Mouse (Mus musculus): ENCODE data around the gene Tigd2. TPM values are rescaled to one million over a fixed set of nuclear protein-coding genes. Genes with fewer than 3 reads are reported as not detected.

Gene Tigd2
- polyA plus RNA-seq, 1 experiment from 2014 or later: 9.3 TPM

- Histone ChIP-seq H3K27ac (no peak overlapping the region), H3K4me3 (no peak overlapping the region), H3K4me1 (peaks cover 7% of the 10 kb centered on the region; the same call in 1 of the 2 replicates), H3K27me3 (ENCODE audit: poor library complexity, severe bottlenecking) (no peaks in the 10 kb centered on the region), H3K36me3 (replicated peaks) (no peaks in the 10 kb centered on the region), H3K9me3 (no peaks in the 10 kb centered on the region)
- DNase-seq (ENCODE audit: extremely low spot score, low spot score): no peak
- WGBS: 72% methylated on average over 2 of the region's 2 CpGs
These were observed 12.6 kb upstream of the Tigd2 start for GRCm38 (mm10) chr6:59195849-59196635.

- H3K9me3 ChIP-seq: no peaks in the 10 kb centered on the region
- no peaks in the 10 kb centered on the region for H3K36me3 ChIP-seq (replicated peaks)
- no peak for DNase-seq (ENCODE audit: extremely low spot score, low spot score)
- no peak overlapping the region for H3K27ac ChIP-seq
- H3K4me1 ChIP-seq: peaks cover 7% of the 10 kb centered on the region; the same call in 1 of the 2 replicates
- no peaks in the 10 kb centered on the region for H3K27me3 ChIP-seq (ENCODE audit: poor library complexity, severe bottlenecking)
- no peak overlapping the region for H3K4me3 ChIP-seq
These were observed 11.9 kb upstream of the Tigd2 start for GRCm38 (mm10) chr6:59196746-59197145.

GRCm38 (mm10) chr6:59198356-59198755 is 10.3 kb upstream of the Tigd2 start:
- Histone ChIP-seq H3K36me3 (replicated peaks) (no peaks in the 10 kb centered on the region), H3K9me3 (no peaks in the 10 kb centered on the region), H3K4me1 (peaks cover 7% of the 10 kb centered on the region; the same call in 1 of the 2 replicates), H3K4me3 (no peak overlapping the region), H3K27ac (no peak overlapping the region), H3K27me3 (ENCODE audit: poor library complexity, severe bottlenecking) (no peaks in the 10 kb centered on the region)
- WGBS: 79% methylated on average over 3 of the region's 3 CpGs
- no peak for DNase-seq (ENCODE audit: extremely low spot score, low spot score)

- no peak overlapping the region for H3K27ac ChIP-seq
- no peaks in the 10 kb centered on the region for H3K27me3 ChIP-seq (ENCODE audit: poor library complexity, severe bottlenecking)
- H3K4me1 ChIP-seq: peaks cover 7% of the 10 kb centered on the region; the same call in 1 of the 2 replicates
- H3K4me3 ChIP-seq: no peak overlapping the region
- 87% methylated on average over 2 of the region's 2 CpGs for WGBS
- DNase-seq (ENCODE audit: extremely low spot score, low spot score): no peak
- H3K9me3 ChIP-seq: no peaks in the 10 kb centered on the region
- no peaks in the 10 kb centered on the region for H3K36me3 ChIP-seq (replicated peaks)
These were observed 9.6 kb upstream of the Tigd2 start for GRCm38 (mm10) chr6:59199021-59199420.

- 94% methylated on average over 1 of the region's 1 CpGs for WGBS
- Histone ChIP-seq H3K27me3 (ENCODE audit: poor library complexity, severe bottlenecking) (no peaks in the 10 kb centered on the region), H3K4me3 (no peak overlapping the region), H3K36me3 (replicated peaks) (peaks cover 13% of the 10 kb centered on the region), H3K4me1 (peaks cover 7% of the 10 kb centered on the region), H3K27ac (no peak overlapping the region), H3K9me3 (0 out of 2 replicates have a peak, but pooled peaks cover 5% of the 10 kb centered on the region)
- no peak for DNase-seq (ENCODE audit: extremely low spot score, low spot score)
These were observed 1.1 kb upstream of the Tigd2 start for GRCm38 (mm10) chr6:59207561-59207960.

GRCm38 (mm10) chr6:59209299-59209707 is 633 bp downstream of the Tigd2 start:
- 0 out of 2 replicates have a peak, but pooled peaks cover 5% of the 10 kb centered on the region for H3K9me3 ChIP-seq
- WGBS: 55% methylated on average over 5 of the region's 5 CpGs
- H3K36me3 ChIP-seq (replicated peaks): peaks cover 15% of the 10 kb centered on the region
- H3K27ac ChIP-seq: peak overlapping the region; percentile 93
- H3K27me3 ChIP-seq (ENCODE audit: poor library complexity, severe bottlenecking): no peaks in the 10 kb centered on the region
- DNase-seq (ENCODE audit: extremely low spot score, low spot score): no peak
- H3K4me3 ChIP-seq: peak overlapping the region; percentile 81
- peaks cover 7% of the 10 kb centered on the region for H3K4me1 ChIP-seq

- Histone ChIP-seq H3K27me3 (ENCODE audit: poor library complexity, severe bottlenecking) (no peaks in the 10 kb centered on the region), H3K27ac (no peak overlapping the region), H3K4me1 (no peaks in the 10 kb centered on the region), H3K9me3 (no peaks in the 10 kb centered on the region; the same call in 1 of the 2 replicates), H3K4me3 (no peak overlapping the region), H3K36me3 (replicated peaks) (no peaks in the 10 kb centered on the region)
- no peak for DNase-seq (ENCODE audit: extremely low spot score, low spot score)
These were observed 24.5 kb downstream of the Tigd2 start for GRCm38 (mm10) chr6:59233191-59233590.

GRCm38 (mm10) chr6:59233651-59234050 is 25.0 kb downstream of the Tigd2 start:
- Histone ChIP-seq H3K4me3 (no peak overlapping the region), H3K27ac (no peak overlapping the region), H3K9me3 (no peaks in the 10 kb centered on the region; the same call in 1 of the 2 replicates), H3K36me3 (replicated peaks) (no peaks in the 10 kb centered on the region), H3K27me3 (ENCODE audit: poor library complexity, severe bottlenecking) (no peaks in the 10 kb centered on the region), H3K4me1 (no peaks in the 10 kb centered on the region)
- no peak for DNase-seq (ENCODE audit: extremely low spot score, low spot score)

- no peaks in the 10 kb centered on the region for H3K27me3 ChIP-seq (ENCODE audit: poor library complexity, severe bottlenecking)
- no peak overlapping the region for H3K4me3 ChIP-seq
- DNase-seq (ENCODE audit: extremely low spot score, low spot score): peak; percentile 15
- no peaks in the 10 kb centered on the region for H3K36me3 ChIP-seq (replicated peaks)
- H3K4me1 ChIP-seq: no peaks in the 10 kb centered on the region
- no peaks in the 10 kb centered on the region for H3K9me3 ChIP-seq
- 40% methylated on average over 2 of the region's 2 CpGs for WGBS
- H3K27ac ChIP-seq: no peak overlapping the region
These were observed 41.0 kb downstream of the Tigd2 start for GRCm38 (mm10) chr6:59249675-59250074.

- H3K27ac ChIP-seq: no peak overlapping the region
- no peaks in the 10 kb centered on the region for H3K27me3 ChIP-seq (ENCODE audit: poor library complexity, severe bottlenecking)
- no peaks in the 10 kb centered on the region for H3K9me3 ChIP-seq
- no peak overlapping the region for H3K4me3 ChIP-seq
- no peaks in the 10 kb centered on the region for H3K36me3 ChIP-seq (replicated peaks)
- H3K4me1 ChIP-seq: no peaks in the 10 kb centered on the region
- no peak for DNase-seq (ENCODE audit: extremely low spot score, low spot score)
These were observed 41.9 kb downstream of the Tigd2 start for GRCm38 (mm10) chr6:59250536-59250935.

GRCm38 (mm10) chr6:59255909-59256308 is 47.2 kb downstream of the Tigd2 start:
- Histone ChIP-seq H3K4me1 (no peaks in the 10 kb centered on the region), H3K4me3 (no peak overlapping the region), H3K9me3 (no peaks in the 10 kb centered on the region), H3K27me3 (ENCODE audit: poor library complexity, severe bottlenecking) (no peaks in the 10 kb centered on the region), H3K36me3 (replicated peaks) (no peaks in the 10 kb centered on the region), H3K27ac (no peak overlapping the region)
- no peak for DNase-seq (ENCODE audit: extremely low spot score, low spot score)
- 92% methylated on average over 1 of the region's 1 CpGs for WGBS
